Mouse (Mus musculus): ENCODE data around the gene Crnn. TPM values are rescaled to one million over a fixed set of nuclear protein-coding genes. Genes with fewer than 3 reads are reported as not detected.

Crnn gene
- not detected in 2 replicates for polyA plus RNA-seq (2012; rRNA removed)

DNA sequence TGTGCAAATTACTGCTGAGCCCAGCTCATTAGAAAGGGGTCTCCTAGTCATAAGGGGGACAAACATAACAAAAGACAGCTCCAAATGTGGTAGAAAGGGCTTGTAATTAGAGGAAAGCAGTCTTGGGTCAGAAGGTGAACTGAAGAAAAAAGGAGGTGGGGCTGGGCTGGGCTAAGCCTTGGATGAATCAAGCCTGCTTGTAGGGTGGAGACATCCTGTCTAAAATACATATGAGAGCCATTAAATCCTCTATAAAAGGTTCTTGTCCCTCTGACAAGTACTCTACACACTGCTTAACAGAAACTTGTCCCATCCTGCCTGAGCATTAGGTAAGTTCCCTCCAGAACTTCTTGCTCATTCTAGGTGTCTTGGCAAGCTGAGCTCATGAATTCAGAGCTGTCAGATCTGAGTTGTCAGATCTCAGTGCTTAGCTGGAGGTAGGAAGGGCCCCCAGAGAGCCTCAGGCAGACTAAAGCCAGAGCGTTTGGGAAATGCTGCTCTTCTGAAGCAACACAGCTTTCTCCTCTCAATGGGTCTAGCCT, at the start of gene Crnn:
Gene Crnn (plus strand): TSS at position 278 of the 542 bp plus-strand sequence.

DNA sequence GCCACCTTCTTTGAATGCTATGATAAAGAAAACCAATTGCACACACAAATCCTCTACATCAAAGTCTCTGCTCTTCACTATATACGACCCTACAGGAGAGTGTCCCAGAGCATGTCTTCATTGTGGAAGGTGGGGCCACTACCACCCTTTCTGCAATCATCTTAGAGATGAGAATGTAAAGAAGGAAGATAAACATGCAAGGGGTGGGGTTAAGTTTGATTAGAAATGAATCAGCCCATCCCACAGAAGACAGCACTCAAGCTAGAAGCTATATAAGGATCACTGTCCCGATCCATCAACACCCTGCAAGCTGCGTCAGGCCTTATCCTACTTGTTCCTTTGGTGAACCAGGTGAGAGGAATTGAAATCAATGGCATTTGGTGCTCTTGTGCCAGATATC, 52.4 kb downstream of the Crnn start, which contains the start of gene Flg2:
Gene Flg2 (plus strand): TSS at position 301 of the 400 bp plus-strand sequence.

Other genes starting within 250 kb of the Crnn start
- gene Lce3a, start 218.6 kb upstream of the Crnn start, polyA plus RNA-seq (2012; rRNA removed), result 68.7 and 136 TPM in 2 replicates
- gene Lce3b, start 211.8 kb upstream of the Crnn start, polyA plus RNA-seq (2012; rRNA removed), result 78.3 and 161 TPM in 2 replicates
- 184 and 421 TPM in 2 replicates for gene Lce3c, start 200.3 kb upstream of the Crnn start, polyA plus RNA-seq (2012; rRNA removed)
- gene Lce3d, start 187.4 kb upstream of the Crnn start, polyA plus RNA-seq (2012; rRNA removed), result 26.4 and 44.7 TPM in 2 replicates
- gene Lce3e, start 177.7 kb upstream of the Crnn start, polyA plus RNA-seq (2012; rRNA removed), result 54.0 and 187 TPM in 2 replicates
- gene Lce3f, start 152.6 kb upstream of the Crnn start, polyA plus RNA-seq (2012; rRNA removed), result 126 and 354 TPM in 2 replicates
- gene Crct1, start 129.1 kb upstream of the Crnn start, polyA plus RNA-seq (2012; rRNA removed), result 169 and 538 TPM in 2 replicates
- 17.4 and 162 TPM in 2 replicates for gene Lce1m, start 125.7 kb upstream of the Crnn start, polyA plus RNA-seq (2012; rRNA removed)
- gene Gm4858, start 76.0 kb upstream of the Crnn start, polyA plus RNA-seq (2012; rRNA removed), result not detected in 2 replicates
- 0.04 and 0.05 TPM in 2 replicates for gene Flg2, start 52.5 kb downstream of the Crnn start, polyA plus RNA-seq (2012; rRNA removed)
- gene Flg, start 128.7 kb downstream of the Crnn start, polyA plus RNA-seq (2012; rRNA removed), result 91.4 and 259 TPM in 2 replicates
- gene Hrnr, start 175.0 kb downstream of the Crnn start, polyA plus RNA-seq (2012; rRNA removed), result 0.67 and 1.4 TPM in 2 replicates
- gene Rptn, start 248.9 kb downstream of the Crnn start, polyA plus RNA-seq (2012; rRNA removed), result 4.3 and 6.0 TPM in 2 replicates